Mouse (Mus musculus) E14TG2a.4 (cell line): ENCODE measurements around the gene Enc1.

ENCODE experiments used
- CTCF ChIP-seq: conservative IDR thresholded peaks from 2 replicates; pipeline ENCODE4 v1.5.1; 2014; ENCODE audit warnings: low read length
- NANOG ChIP-seq: IDR thresholded peaks from 2 replicates; pipeline ENCODE4 v1.6.1; 2014; ENCODE audit warnings: borderline replicate concordance, low read length, mixed read lengths

DNA sequence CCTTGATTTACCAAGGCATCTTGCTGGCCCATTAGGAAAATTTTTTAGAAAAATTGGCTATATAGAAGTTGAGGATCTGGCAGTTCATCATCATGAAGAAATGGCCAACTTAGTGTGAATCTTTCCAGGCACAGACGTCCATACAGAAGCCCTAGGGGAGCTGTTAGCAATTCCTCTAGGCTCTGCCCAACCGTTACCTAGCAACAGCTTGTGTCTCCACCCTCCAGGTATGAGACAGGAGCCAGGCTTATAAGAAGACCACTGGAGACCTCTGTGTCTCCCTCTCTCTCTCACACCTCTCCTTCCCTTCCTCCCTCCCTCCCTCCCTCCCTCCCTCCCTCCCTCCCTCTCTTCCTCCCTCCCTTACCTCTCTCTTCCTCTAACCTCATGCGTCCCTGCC, 49.8 kb downstream of the Enc1 start:
- no peak for TF ChIP-seq CTCF
- no peak for TF ChIP-seq NANOG
